Mouse (Mus musculus) frontal cortex, adult 2 months (tissue): ENCODE measurements around the gene Scaf4. TPM values are rescaled to one million over a fixed set of nuclear protein-coding genes. Genes with fewer than 3 reads are reported as not detected.

Experiments
- polyA plus RNA-seq: library from polyadenylated mRNA; depleted of rRNA; stranded (reverse); fragments of >200 nt; gene quantifications from 2 replicates; pipeline ENCODE4 v1.2.3, GENCODE M21; 2012; rRNA removed

The Scaf4 gene
- polyA plus RNA-seq, 1 experiment = 49.0 TPM

Other genes with a start within 250 kb of the Scaf4 start
- gene Tiam1, start 140.7 kb downstream of the Scaf4 start, polyA plus RNA-seq = 43.7 and 49.1 TPM in 2 replicates
- gene Sod1, start 63.7 kb downstream of the Scaf4 start, polyA plus RNA-seq = 794 and 821 TPM in 2 replicates
- gene Hunk, start 101.5 kb upstream of the Scaf4 start, polyA plus RNA-seq = 7.6 and 8.0 TPM in 2 replicates